Mouse (Mus musculus) adrenal gland, postnatal 36 days (tissue): ENCODE measurements around the gene Cggbp1. TPM values are rescaled to one million over a fixed set of nuclear protein-coding genes. Genes with fewer than 3 reads are reported as not detected.

Experiments used
- DNase-seq, 2 experiments: peaks; one replicate each; pipeline ENCODE4 v3.0.0; 2021; ENCODE audit warnings: mixed read lengths in 1 of 2
- total RNA-seq, 2 experiments: library from RNA; stranded (reverse); gene quantifications; 2 replicates each; pipeline ENCODE4 v1.2.3; 2021

The Cggbp1 gene
- total RNA-seq, 2 experiments from 2014 or later, result 131 to 157 TPM

GRCm38 (mm10) chr16:64872841-64873240 is 21.0 kb downstream of the Cggbp1 start:
- DNase-seq, result no peak

DNA sequence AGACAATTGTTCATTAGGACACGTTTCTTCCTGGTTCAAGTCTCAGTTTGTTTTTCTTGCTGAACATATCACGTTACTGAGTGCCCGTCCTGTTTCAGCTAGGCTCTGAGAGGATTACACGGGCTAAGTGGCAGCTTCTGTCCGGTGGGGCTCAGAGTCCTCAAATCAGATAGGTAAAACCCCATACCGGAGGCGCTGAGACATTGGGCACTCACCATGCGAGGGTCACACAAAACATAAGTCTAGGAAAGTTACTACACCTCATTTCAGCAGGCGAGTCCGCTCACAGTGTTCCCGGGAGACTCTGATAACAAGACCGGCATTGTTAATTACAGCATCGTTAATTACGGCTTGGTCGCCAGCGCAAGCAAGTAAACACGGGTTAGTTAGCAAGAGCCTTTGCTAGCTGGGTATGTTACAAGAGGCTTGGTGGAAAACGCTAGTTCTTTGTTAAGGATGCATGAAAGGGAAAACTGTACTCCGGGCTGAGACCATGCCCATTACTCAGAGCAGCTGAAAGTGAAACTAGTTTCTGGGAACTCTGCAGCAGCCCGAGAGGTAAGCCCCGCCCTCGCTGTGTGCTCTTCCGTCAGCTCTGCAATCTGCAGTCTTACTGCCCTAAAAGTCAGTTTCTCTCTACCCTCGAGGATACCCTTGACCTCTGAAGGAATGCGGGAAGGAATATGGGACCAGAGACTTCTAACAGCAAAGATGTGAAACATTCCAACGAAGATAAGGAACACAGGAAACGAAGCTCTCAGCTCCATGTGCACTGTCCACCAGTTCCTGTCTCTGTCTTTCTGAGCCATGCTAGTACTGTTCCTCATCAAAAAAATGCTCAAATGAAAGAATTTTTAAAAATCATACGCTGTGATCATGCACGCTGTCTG is 21.9 kb downstream of the Cggbp1 start:
- DNase-seq, result peak; percentile 70 to 81

DNA sequence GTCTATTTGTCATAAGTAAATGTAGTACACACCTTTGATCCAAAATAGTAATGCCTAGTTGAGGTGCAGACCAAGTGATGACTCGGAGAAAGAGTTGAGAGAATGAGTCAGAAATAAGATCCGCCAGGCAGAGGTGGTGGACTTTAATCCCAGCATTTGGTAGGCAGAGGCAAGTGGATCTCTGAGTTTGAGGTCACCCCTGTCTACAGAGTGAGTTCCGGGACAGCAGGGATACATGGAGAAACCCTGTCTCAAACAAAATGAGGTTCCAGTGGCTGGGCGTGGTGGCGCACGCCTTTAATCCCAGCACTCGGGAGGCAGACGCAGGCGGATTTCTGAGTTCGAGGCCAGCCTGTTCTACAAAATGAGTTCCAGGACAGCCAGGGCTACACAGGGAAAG is 23.6 kb downstream of the Cggbp1 start:
- no peak for DNase-seq

- no peak for DNase-seq
Measured at GRCm38 (mm10) chr16:64875822-64876221, 24.0 kb downstream of the Cggbp1 start.

DNA sequence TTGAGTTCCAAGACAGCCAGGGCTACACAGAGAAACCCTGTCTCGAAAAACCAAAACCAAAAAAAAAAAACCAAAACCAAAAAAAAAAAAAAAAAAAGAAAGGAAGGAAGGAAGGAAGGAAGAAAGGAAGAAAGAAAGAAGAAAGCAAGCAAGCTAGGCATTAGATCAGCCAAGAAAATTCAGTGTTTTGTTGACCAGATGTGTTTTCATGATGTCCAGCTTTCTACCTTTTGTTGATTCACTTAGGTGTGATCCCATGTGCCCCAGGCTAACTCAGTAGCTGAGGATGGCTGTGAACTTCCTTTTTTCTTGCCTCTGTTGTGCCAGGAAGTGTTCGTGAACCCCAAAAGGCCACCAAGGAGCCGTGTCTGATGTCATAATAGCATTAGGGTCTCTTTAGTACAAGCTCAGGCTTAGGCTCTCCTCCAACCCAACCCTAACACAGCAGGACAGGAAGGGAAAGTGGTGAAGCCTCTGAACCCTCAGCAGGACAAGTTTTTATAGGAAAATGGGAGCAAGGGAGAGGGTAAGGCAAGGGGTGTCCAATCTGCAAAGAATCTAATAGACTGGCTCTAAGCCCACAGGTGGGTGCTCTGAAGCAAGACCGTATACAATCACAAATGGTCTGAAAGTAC is 25.0 kb downstream of the Cggbp1 start:
- DNase-seq, result no peak

GRCm38 (mm10) chr16:64877314-64877713 is 25.5 kb downstream of the Cggbp1 start:
- no peak for DNase-seq

GRCm38 (mm10) chr16:64878611-64879132 is 26.9 kb downstream of the Cggbp1 start:
- no peak for DNase-seq

DNA sequence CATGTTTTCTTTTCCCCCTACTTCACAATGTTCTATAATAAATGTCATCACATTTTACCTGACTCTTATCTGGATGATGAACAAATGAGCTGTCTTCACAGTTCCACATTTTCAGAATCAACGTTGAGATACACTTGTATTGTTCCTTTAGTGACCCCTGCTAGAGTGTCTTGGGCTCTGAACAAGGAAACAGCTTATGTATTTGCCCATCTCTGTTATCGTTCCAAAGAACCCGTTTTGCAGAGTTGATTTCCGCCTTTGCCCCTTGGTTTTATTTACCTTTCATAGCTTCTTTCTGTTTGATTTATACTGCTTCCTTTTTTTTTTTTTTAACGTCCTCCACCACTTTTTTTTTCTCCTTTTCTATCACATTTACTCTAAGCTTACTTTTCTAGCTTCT is 27.9 kb downstream of the Cggbp1 start:
- DNase-seq, result no peak

DNA sequence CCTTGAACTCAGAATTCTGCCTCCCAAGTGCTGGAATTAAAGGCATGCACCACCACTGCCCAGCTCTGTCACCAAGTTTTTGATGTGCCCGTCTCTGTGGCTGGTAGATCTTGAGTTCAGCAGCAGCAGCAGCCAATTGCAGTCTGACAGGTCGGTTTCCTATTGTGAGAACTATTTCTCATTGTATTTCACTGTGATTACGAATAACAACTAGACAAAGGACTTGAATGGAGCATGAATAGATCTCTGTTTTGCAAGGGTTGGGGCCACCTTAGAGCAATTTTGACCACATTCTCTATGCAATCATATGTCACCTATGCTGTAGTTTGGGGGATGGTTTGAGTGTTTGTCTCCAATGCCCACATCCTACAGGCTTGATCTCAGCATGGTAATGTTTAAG is 29.2 kb downstream of the Cggbp1 start:
- no peak for DNase-seq

- DNase-seq, result no peak
Measured at GRCm38 (mm10) chr16:64881442-64881841, 29.6 kb downstream of the Cggbp1 start.

- peak; percentile 21 to 25 for DNase-seq
Measured at GRCm38 (mm10) chr16:64883896-64884295, 32.1 kb downstream of the Cggbp1 start.

- DNase-seq, result peak; percentile 78 to 79
Measured at GRCm38 (mm10) chr16:64884420-64884838, 32.6 kb downstream of the Cggbp1 start.

DNA sequence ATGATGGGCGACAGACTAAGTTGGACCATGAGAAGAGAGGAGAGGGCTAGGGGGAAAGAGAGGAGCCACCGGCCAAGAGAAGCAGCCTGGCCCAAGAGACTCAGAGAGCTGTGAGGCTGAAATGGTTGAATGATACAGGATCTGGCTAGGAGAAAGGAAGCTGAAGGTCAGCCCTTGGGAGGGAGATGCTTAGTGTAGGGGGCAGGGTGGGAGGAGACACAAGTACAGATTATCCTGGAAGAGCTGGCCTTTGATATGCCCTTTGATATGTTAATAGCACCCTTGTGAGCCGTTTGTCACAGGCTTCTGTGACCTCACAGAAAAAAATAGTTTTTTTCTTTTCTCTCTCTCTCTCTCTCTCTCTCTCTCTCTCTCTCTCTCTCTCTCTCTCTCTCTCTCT is 33.3 kb downstream of the Cggbp1 start:
- DNase-seq, result peak; percentile 43 to 64

- no peak for DNase-seq
Measured at GRCm38 (mm10) chr16:64885547-64885946, 33.8 kb downstream of the Cggbp1 start.

DNA sequence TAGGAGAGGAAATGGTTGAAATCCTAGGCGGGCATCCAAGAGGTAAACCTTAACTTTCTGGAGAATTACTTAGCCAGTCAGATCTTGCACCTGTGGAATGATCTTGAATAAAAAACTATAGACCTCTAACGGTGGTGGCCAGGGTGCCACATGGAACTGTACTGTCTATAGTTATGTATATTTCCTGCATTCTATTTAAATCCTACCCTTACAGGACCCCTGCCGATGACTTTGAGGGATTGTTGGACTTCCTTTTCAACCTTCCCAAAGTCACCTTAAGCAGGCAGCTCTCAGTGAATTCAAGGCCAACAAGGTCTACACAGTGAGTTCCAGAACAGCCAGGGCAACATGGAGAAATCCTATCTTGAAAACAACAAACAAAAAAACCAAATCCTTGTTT is 37.7 kb downstream of the Cggbp1 start:
- no peak for DNase-seq

DNA sequence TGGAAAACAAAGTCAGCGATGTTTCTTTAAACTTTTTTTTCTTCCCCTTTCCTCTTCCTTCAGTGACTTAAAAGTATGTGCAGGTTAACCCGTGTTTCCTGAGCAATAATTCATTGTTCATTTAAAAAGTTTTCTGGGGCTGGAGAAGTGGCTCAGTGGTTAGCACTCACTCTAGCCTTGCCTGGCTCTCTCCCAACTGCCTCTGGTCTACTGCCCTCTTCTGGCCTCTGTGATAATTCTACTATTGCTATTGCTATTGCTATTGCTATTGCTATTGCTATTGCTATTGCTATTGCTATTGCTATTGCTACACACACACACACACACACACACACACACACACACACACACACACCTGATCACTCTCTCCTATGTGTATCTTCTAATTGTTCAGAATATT is 47.3 kb downstream of the Cggbp1 start:
- DNase-seq, result peak; percentile 27 to 57

DNA sequence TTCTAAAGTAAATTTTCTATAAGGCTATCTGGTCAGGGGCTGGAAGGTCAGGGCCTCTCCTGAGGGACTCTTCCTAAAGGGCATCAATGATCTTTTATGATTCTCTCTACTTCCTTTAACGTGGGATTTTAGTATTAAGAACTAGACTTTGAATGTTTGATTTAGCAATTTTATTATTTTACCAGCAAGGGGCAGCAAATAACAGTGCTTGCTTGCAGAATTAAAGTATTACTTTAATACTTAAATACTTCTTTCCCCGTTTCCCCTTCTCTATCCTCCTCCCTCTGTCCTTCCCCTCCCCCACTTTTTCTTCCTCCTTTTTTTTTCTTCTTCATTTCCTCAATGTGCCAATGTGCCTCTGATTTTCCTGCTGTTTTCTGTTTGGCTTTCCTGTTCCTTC is 51.5 kb downstream of the Cggbp1 start:
- DNase-seq, result no peak

DNA sequence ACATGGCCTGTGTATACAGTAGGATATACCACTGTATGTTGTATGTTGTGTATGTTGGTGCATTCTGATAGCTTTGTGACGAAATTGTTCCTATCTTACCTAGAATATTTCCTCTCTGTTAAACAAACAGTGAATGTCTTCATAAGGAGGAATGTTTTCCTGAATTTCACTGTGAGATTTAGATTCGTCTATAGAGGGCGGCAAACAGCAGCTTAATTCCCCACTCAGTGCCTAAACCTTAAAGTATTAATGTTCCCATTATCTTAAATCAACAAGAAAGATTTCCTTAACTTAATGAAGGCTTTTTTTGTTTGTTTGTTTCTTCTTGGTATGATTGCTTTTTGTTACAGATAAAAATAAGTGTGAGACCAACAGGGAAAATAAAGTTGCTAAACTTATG is 55.3 kb downstream of the Cggbp1 start:
- peak in 1 of 2 experiments; percentile 24 for DNase-seq

GRCm38 (mm10) chr16:64908747-64909146 is 57.0 kb downstream of the Cggbp1 start:
- DNase-seq, result no peak
